ENCODE assay signal across 7 mouse cellular contexts in genomic region chr7:97788669-97789483, GRCm38 (mm10). TPM values are rescaled to one million over a fixed set of nuclear protein-coding genes. Genes with fewer than 3 reads are reported as not detected.
DNase-seq lines count a peak whose midpoint lies in the region; ATAC-seq and TF ChIP-seq lines count a peak whose summit lies in the region.

No protein-coding gene starts in this region.

- no peaks in the 10 kb centered on the region for H3K79me2 ChIP-seq in liver, adult 2 months (ENCODE audit: control insufficient read depth, insufficient read depth, low read length)

- TF ChIP-seq POLR2A in bone marrow, adult 2 months (IDR thresholded peaks at IDR 0.05; ENCODE audit: borderline replicate concordance, control insufficient read depth, low read depth, low read length): no peak
- no peak for TF ChIP-seq POLR2A in liver, adult 2 months (IDR thresholded peaks at IDR 0.05; ENCODE audit: extremely low read depth, insufficient read depth, low read length)

- no peaks in the 10 kb centered on the region for H3K9me3 ChIP-seq in lung, embryonic 14.5 days (ENCODE audit: low read depth, low read length)
- H3K9me3 ChIP-seq in heart, embryonic 12.5 days (replicated peaks): no peaks in the 10 kb centered on the region
- H3K9me3 ChIP-seq in neural tube, embryonic 13.5 days: no peaks in the 10 kb centered on the region

- 0 out of 2 replicates have a peak, but pooled peaks cover 7% of the 10 kb centered on the region for H3K27me3 ChIP-seq in lung, embryonic 14.5 days (ENCODE audit: insufficient read depth, low read length)
- H3K27me3 ChIP-seq in heart, embryonic 12.5 days (replicated peaks): peaks cover 44% of the 10 kb centered on the region
- peaks cover 10% of the 10 kb centered on the region for H3K27me3 ChIP-seq in liver, adult 2 months (ENCODE audit: control insufficient read depth, insufficient read depth, low read length)
- no peaks in the 10 kb centered on the region for H3K27me3 ChIP-seq in neural tube, embryonic 13.5 days

- H3K27ac ChIP-seq in lung, embryonic 14.5 days (ENCODE audit: low read depth): peak overlapping the region; percentile 48
- peak overlapping the region; percentile 58; the same call in 1 of the 2 replicates for H3K27ac ChIP-seq in bone marrow, adult 2 months (ENCODE audit: control insufficient read depth, insufficient read depth, low read depth, low read length, poor library complexity)
- H3K27ac ChIP-seq in heart, embryonic 12.5 days (ENCODE audit: poor library complexity, severe bottlenecking): no peak overlapping the region
- H3K27ac ChIP-seq in liver, adult 2 months (replicated peaks; ENCODE audit: insufficient read depth, low read depth, low read length): no peak overlapping the region
- H3K27ac ChIP-seq in neural tube, embryonic 13.5 days (replicated peaks): peak overlapping the region; percentile 84

- H3K4me2 ChIP-seq in lung, embryonic 14.5 days: peak overlapping the region; percentile 98
- peak overlapping the region; percentile 89 for H3K4me2 ChIP-seq in heart, embryonic 12.5 days
- H3K4me2 ChIP-seq in neural tube, embryonic 13.5 days: peak overlapping the region; percentile 90

- H3K4me1 ChIP-seq in lung, embryonic 14.5 days (ENCODE audit: insufficient read depth): peaks cover 2% of the 10 kb centered on the region; the same call in 1 of the 2 replicates
- H3K4me1 ChIP-seq in bone marrow, adult 2 months (ENCODE audit: control insufficient read depth, insufficient read depth, low read length): no peaks in the 10 kb centered on the region; the same call in 1 of the 2 replicates
- H3K4me1 ChIP-seq in heart, embryonic 12.5 days (replicated peaks): no peaks in the 10 kb centered on the region
- peaks cover 2% of the 10 kb centered on the region; the same call in 1 of the 2 replicates for H3K4me1 ChIP-seq in liver, adult 2 months (ENCODE audit: control insufficient read depth, insufficient read depth, low read length)
- H3K4me1 ChIP-seq in neural tube, embryonic 13.5 days (replicated peaks): peaks cover 27% of the 10 kb centered on the region

- no peak for TF ChIP-seq CTCF in lung, embryonic 14.5 days (IDR thresholded peaks at IDR 0.05; ENCODE audit: low read depth)
- no peak for TF ChIP-seq CTCF in bone marrow, adult 2 months (IDR thresholded peaks at IDR 0.05; ENCODE audit: control insufficient read depth, insufficient read depth, low read length)
- TF ChIP-seq CTCF in liver, adult 2 months (IDR thresholded peaks at IDR 0.05; ENCODE audit: low read depth, low read length): no peak

- 1% methylated on average over 81 of the region's 84 CpGs for WGBS in lung, embryonic 14.5 days
- 2% methylated on average over 74 of the region's 84 CpGs for WGBS in bone marrow, adult 2 months
- WGBS in heart, embryonic 12.5 days: under 1% methylated on average over 80 of the region's 84 CpGs
- 3% methylated on average over 66 of the region's 84 CpGs for WGBS in liver, adult 2 months
- under 1% methylated on average over 77 of the region's 84 CpGs for WGBS in neural tube, embryonic 13.5 days

- no peaks in the 10 kb centered on the region for H3K36me3 ChIP-seq in lung, embryonic 14.5 days (ENCODE audit: insufficient read depth)
- H3K36me3 ChIP-seq in heart, embryonic 12.5 days: no peaks in the 10 kb centered on the region
- H3K36me3 ChIP-seq in liver, adult 2 months (ENCODE audit: control insufficient read depth, insufficient read depth, low read length): no peaks in the 10 kb centered on the region
- no peaks in the 10 kb centered on the region for H3K36me3 ChIP-seq in neural tube, embryonic 13.5 days

- ATAC-seq in lung, embryonic 14.5 days (ENCODE audit: insufficient read depth): peak; percentile 47
- peak; percentile 71 for ATAC-seq in heart, embryonic 12.5 days (ENCODE audit: insufficient number of reproducible peaks, low FRiP score)
- ATAC-seq in neural tube, embryonic 13.5 days (ENCODE audit: low read depth): peak; percentile 91; the same call in 1 of the 2 replicates

- peak overlapping the region; percentile 66 for H3K4me3 ChIP-seq in lung, embryonic 14.5 days (ENCODE audit: low read depth, low read length)
- H3K4me3 ChIP-seq in bone marrow, adult 2 months (replicated peaks; ENCODE audit: control insufficient read depth, low read depth, low read length): peak overlapping the region; percentile 84
- peak overlapping the region; percentile 67 for H3K4me3 ChIP-seq in heart, embryonic 12.5 days
- H3K4me3 ChIP-seq in liver, adult 2 months (ENCODE audit: insufficient read depth, low read depth, low read length): peak overlapping the region; percentile 81
- peak overlapping the region; percentile 91 for H3K4me3 ChIP-seq in neural tube, embryonic 13.5 days

- H3K9ac ChIP-seq in lung, embryonic 14.5 days: peak overlapping the region; percentile 66
- H3K9ac ChIP-seq in heart, embryonic 12.5 days: peak overlapping the region; percentile 70
- H3K9ac ChIP-seq in liver, adult 2 months (ENCODE audit: low read depth, low read length): peak overlapping the region; percentile 68
- peak overlapping the region; percentile 93 for H3K9ac ChIP-seq in neural tube, embryonic 13.5 days

- peak; percentile 28 for DNase-seq in lung, embryonic 14.5 days
- DNase-seq in lung, postnatal 4 days: no peak
- no peak for DNase-seq in liver, adult 2 months (ENCODE audit: extremely low read depth, low read depth, low spot score)
- no peak for DNase-seq in layer of hippocampus, adult 11-12 months (ENCODE audit: low spot score)

RNA-seq across cellular contexts. Expression of gene Pak1, which starts 0.5 kb away (rescaled TPM):
- 19.2 and 20.4 TPM in 2 replicates for polyA plus RNA-seq in lung, embryonic 14.5 days (2014; fragmentation: Nextera tagmentation; extraction: Ambion mirVana)
- 4.5 and 18.2 TPM in 2 replicates for polyA plus RNA-seq in bone marrow, adult 2 months (2011; ENCODE audit: insufficient read depth, insufficient read length, low replicate concordance, missing spikeins)
- 5.7 TPM in 2 replicates for polyA plus RNA-seq in heart, embryonic 12.5 days (2016; fragmentation: Nextera tagmentation; extraction: Ambion mirVana)
- 2.8 and 3.0 TPM in 2 replicates for total RNA-seq in liver, adult 2 months (2014; rRNA removed)
- polyA plus RNA-seq in liver, adult 2 months (2012; rRNA removed): 0.73 and 1.2 TPM in 2 replicates
- 113 and 121 TPM in 2 replicates for polyA plus RNA-seq in neural tube, embryonic 13.5 days (2015; fragmentation: Nextera tagmentation; extraction: Ambion mirVana)

RNA-seq across cellular contexts. Expression of gene Aqp11, which starts 50.8 kb away (rescaled TPM):
- polyA plus RNA-seq in lung, embryonic 14.5 days (2014; fragmentation: Nextera tagmentation; extraction: Ambion mirVana): 3.2 and 3.9 TPM in 2 replicates
- polyA plus RNA-seq in bone marrow, adult 2 months (2011; ENCODE audit: insufficient read depth, insufficient read length, low replicate concordance, missing spikeins): 3.1 TPM in 2 replicates
- 2.5 TPM in 2 replicates for polyA plus RNA-seq in heart, embryonic 12.5 days (2016; fragmentation: Nextera tagmentation; extraction: Ambion mirVana)
- 17.1 and 22.2 TPM in 2 replicates for total RNA-seq in liver, adult 2 months (2014; rRNA removed)
- 36.8 and 40.2 TPM in 2 replicates for polyA plus RNA-seq in liver, adult 2 months (2012; rRNA removed)
- 11.6 and 12.7 TPM in 2 replicates for polyA plus RNA-seq in neural tube, embryonic 13.5 days (2015; fragmentation: Nextera tagmentation; extraction: Ambion mirVana)

Comparison
In these comparisons a context has a peak if more than half of its experiments do, and no peak if none do; other contexts are left out.
1. H3K27ac ChIP-seq: peak in lung, embryonic 14.5 days (single experiment), bone marrow, adult 2 months (single experiment) and neural tube, embryonic 13.5 days (single experiment); none in heart, embryonic 12.5 days (single experiment) and liver, adult 2 months (single experiment).
2. Peak in every context shown above with its lines, with median percentiles within 50 percentile points of each other: ATAC-seq, H3K4me2 ChIP-seq, H3K4me3 ChIP-seq and H3K9ac ChIP-seq.